Mouse (Mus musculus) ES-E14 (cell line): ENCODE data around the gene Ap3b1.

Source experiments
- HCFC1 ChIP-seq: IDR thresholded peaks from 2 replicates; pipeline ENCODE4 v1.6.1; 2012; ENCODE audit warnings: low read length, inconsistent platforms, borderline replicate concordance; ENCODE audit not compliant: insufficient read depth
- ZC3H11A ChIP-seq: IDR thresholded peaks from 2 replicates; pipeline ENCODE4 v1.6.1; 2012; ENCODE audit warnings: low read depth, mild to moderate bottlenecking, inconsistent platforms, low read length, borderline replicate concordance

DNA sequence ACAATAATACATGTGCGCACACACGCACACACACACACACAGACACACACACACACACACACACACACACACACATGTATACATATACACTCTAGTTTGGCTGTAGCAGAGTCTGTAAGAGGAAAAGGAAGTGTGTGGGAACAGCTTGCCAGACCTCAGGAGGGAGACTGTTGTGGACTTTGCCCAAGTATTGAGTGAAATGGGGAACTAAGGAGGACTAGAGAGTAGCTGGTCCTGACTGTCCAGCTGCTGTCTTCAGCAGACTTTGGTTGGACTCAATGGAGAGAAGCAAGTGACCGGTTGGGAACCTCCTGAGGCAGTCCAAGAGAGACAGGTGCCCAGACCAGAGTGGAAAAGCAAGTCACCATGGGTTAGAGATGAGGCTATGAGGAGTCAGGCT, 117.4 kb downstream of the Ap3b1 start:
- no peak for TF ChIP-seq ZC3H11A
- TF ChIP-seq HCFC1 = no peak
